Mouse (Mus musculus): ENCODE measurements around the gene Prmt3. TPM values are rescaled to one million over a fixed set of nuclear protein-coding genes. Genes with fewer than 3 reads are reported as not detected.
A peak's percentile ranks its signal among the peaks of the same experiment; 100 is the strongest.

Prmt3 gene
- total and polyA plus RNA-seq, 3 experiments: 27.3 to 47.9 (median 40.1) TPM

DNA sequence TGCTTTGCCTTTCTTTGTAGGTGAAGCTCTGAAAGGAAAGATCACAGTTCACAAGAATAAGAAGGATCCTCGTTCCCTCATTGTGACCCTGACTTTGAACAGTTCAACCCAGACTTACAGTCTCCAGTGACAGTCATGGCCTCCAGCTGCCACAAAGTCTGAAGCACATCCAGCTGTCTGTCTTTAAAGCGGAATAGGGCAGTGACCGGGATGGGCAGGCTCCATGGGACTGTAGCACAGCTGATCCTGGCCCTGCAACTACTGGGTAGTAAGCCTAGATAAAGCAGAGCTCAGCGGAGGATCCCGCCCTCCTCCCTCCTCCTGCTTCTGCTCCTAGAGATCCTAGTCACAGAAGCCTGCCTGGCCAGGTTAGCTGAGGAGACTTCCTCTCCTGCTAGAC, 79.2 kb downstream of the Prmt3 start:
- DNase-seq: no peak

DNA sequence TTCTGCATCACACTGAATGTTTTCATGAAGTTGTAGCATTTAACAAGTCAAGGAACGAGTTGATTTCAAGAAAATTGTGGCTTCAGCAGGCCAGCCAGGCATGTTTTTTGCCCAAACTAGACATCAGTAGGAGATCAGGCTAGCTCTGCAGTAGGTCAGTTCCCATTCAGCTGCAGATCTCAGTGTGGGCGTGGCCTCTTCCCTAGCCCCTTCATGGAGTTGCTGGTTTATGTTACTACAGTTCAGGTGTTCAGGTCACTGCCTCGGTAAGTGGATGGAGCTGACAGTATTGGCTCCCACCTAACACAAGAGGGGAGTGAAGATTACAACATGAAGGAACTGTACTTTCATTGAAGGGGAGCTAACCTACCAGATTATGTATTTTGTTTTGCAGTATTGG, 80.1 kb downstream of the Prmt3 start:
- DNase-seq: no peak

DNA sequence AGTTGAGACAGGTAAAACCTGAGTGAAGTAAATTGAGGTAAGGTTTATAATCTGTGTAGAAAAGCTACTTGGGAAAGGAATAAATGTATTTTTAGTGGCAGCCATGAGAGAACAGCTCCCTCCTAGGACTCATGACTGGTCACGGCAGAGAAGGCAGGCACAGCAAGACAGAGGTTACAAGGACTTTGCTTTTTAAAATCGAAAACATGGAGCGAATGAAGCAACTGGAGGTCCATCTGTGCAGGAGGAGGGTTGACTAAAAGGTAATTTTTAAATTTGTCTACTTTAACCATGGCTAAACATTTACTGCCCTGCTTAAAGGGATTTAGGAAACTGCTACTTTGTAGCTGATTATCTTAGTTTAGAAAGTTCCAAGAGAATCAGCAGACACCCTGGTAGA, 81.7 kb downstream of the Prmt3 start:
- no peak for DNase-seq

DNA sequence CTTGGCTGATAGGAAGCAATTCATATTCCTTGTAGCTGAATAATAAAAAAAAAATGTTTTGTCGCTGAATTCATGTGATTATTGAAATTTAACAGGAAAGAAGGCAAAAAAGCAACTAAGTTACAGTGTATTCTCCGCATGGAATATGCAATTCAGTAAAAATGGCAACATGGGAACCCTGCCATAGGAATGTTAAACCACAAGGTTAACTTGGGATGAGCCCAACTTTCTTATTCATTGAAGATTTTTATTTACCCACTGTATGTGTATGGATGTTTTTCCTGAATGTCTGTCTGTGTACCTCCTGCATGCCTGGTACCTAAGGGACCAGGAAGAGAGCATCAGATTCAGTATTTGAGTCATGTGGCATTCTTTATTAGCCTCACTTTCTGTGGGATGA, 83.0 kb downstream of the Prmt3 start:
- no peak for DNase-seq

DNA sequence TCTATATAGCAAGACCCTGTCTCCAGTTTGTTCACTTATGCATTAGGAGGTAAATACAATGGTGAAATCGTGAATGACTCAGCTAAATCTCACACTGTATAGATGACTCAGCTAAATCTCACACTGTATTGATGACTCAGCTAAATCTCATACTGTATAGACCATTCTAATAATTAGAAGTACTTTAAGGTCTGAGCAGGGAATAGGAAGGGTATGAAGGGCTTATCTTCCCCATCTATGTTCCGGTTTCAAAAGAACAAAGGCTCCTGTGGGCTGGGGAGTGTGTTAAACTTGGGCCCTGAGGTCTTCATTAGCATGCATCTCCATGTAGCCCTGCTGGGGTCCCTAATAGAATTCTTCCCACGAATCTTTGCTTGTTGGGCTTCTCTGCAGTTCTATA, 85.6 kb downstream of the Prmt3 start:
- no peak for DNase-seq

DNA sequence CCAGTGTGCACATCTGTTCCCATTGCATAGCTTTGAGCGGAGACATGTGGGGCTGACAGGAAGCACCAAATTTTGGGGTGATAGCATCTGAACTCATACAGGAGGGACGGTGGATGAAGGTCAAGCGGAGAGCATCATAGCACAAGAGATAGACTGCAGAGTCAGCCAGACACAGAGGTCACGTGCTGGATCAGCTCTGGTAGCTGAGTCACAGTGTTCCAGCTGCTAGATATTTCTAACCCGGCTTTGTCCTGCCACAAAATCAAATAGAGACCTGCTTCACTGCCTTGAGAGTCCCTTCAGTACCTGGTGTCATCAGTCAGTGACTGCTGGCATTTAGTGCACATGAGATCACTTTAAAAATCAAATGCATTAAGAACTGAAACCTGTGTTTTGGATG, 91.5 kb downstream of the Prmt3 start:
- DNase-seq: peak; percentile 55

DNA sequence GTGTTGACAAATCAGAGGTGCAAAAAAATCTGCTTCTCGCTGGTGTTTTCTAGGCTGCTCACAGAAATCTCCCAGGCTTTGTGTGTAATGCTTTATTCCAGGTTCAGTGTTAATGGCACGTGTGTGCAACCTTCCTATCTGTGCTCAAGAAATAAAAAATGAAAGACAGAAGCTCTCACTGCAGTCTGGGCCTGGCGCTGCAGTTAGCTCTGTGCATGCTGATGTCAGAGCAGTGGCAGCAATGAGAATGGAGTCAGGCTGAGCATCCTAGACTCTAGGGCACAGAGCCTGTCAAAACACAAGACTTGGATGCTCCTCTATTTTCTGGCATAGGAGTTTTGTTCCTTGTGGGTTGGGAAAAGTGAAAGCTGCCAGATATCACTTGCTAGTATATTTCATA, 92.1 kb downstream of the Prmt3 start:
- DNase-seq: no peak

DNA sequence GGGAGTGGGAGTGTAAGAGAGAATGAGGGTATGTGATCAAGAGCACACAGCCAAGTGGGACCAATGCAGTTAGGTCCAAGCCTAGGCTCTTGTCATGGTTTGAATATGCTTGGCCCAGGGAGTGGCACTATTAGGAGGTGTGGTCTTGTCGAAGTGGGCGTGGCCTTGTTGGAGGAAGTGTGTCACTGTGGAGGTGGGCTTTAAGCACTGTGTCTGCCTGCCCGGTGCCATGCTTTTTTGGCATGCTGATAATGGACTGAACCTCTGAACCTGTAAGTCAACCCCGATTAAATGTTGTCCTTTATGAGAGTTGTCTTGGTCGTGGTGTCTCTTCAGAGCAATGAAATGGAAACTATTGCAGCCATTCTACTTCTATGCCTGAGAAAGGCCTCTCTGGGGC, 99.2 kb downstream of the Prmt3 start:
- DNase-seq: no peak

DNA sequence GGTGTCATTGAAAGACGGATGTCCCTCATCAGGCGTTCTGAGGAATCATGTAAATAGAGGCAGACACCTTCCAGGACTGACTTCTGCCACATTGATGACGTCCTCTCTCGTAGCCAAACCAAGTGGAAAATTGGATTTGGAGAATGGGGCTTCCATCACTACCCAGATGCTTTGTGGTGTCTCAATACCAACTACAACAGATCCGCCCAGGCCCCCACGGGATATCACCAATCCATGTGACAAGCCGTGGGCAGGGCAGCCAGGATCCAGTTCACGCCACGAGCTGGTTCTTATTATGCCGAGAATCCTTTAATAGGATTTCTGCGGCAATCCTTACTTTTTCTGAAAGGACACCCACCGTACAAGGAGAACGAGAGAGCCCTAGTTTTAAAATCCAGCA, 100.9 kb downstream of the Prmt3 start:
- DNase-seq: no peak

DNA sequence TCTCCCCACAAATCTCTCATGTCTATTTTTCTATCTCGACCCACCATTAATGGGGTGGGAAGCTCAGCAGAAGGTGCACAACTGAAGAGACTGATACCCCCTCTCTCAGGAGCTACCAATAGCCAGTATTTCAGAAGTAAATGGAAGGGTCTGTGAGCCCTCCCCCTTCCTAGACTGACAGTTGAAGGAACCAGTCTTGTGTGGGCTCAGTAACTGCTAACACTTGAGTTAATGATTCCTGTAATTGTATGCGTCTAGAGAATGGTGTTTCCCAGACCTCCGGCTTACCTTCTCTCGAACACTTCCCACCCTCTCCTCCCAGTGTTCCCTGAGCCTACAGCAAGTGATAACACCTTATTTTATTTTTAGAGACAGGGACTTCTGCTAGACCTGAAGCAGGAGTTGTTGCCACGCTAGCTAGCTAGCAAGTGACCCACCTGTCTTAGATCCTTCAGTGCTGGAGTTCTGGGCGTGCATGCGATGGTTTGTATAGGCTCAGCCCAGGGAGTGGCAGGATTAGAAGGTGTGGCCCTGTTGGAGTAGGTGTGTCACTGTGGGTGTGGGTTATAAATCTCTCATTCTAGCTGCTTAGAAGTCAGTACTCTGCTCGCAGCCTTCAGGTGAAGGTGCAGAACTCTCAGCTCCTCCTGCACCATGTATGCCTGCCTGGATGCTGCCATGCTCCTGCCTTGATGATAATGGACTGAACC, 102.0 kb downstream of the Prmt3 start:
- DNase-seq: no peak

DNA sequence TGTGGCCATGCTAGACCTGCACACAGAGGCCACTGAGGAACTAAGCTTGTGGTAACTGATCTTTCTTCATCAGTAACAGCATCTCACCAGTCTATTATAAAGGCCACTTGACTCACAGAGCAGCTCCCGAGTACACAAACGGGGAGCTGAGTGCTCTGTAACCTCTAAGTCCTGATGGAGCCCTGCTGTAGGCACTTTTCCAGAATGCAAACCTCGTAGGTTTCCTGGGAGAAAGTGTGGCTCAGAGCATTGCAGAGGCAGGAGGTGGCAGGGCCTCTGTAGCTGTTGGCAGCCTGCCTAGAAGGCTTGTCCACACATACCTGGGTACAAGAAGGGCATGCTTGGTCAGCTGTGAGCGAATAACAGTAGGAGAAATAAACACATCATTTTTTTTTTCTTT, 104.1 kb downstream of the Prmt3 start:
- peak; percentile 15 for DNase-seq

DNA sequence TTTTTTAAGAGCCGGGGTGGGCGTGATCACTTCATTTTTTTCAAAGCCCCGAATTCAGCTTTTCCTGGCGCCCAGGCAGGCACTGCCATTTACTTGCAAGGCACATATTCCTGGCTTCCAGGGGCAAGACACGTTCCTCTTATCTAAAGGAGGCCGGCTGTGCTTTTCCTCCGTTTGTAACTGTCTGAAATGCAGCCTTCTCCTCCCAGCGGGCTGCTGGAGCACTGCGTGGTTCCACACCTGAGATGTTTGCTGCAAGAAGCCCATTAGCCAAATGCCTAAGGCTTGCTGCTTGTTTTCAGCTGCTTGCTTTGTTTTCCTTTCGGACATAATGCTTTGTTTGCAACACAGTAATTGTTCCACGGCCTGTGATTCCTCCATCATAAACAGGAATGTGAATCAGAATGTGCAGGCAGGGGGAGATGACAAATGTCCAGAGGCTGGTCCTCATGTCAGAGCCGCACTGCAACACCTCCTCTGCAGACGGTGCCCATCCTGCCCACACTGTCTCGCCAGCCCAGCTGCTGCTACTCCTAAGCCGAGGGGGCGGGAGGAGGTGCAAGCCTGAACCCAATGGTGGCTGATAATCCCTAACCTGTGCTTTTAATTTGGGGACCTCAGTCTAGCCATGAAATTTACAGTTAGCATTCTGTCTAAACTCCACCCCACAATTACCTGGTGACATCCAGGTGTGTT, 104.7 kb downstream of the Prmt3 start:
- DNase-seq: no peak

DNA sequence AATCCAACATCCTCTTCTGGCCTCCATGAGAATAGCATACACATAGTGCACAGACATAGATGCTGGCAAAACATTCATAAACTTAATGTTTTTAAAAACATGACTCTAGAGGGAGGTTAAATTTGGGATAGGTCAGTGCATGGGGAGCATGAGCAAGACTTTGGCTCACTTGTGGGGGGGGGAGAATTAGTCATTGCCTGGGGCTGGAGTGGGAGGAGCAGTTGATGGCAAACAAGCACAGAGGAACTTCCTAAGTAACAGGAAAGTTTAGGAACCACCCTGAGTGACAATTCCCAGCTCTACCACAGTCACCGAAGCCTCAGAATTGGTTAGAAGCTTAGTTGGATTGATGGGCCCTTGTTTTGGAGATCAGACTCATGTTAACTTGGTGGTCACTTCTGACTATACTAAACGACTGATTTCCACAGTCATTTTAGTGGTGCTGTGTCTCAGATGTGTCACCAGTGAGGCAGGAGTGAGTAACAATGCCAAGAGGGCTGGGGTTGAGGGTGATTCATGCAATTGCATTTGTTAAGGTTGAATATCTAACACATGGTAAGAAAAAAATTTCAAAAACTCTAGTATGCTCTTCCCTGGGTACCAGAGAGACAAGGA, 109.7 kb downstream of the Prmt3 start:
- peak; percentile 80 for DNase-seq

DNA sequence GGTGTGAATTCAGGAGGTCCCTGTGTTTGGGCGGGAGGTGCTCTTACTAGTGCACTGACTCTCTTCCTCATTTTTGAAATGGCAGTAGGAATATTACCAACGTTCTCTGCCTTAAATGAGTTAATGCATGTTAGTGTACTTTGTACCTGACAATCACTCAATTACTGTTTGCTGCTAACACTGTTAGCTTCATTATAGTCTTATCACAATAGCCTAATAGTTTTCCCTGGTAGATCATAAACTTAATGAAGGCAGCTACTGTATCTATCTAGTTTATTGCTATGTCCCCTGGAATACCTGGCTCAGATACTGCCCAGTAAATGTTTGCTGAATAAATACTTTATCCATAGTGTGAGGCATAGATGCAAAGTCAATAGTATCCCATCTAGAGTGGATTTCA, 116.6 kb downstream of the Prmt3 start:
- no peak for DNase-seq

DNA sequence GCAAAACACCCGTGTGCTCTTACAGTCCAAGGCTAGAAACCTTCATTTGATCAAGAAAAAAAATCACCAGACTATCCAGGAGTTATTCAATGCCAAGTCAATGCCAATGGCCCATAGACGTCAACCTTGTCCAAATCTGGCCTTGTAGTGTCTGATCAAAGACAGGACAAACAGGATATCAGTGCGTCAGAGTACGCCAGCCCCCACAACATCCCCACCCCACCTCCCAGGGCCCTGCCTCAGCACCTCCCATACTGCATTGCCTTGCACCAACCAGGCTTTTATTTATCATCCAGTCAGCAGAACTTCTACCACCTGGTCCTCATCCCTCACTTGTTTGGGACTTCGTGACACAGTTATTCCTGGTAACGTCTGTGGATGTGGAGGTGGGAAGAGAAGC, 117.2 kb downstream of the Prmt3 start:
- peak; percentile 37 for DNase-seq

DNA sequence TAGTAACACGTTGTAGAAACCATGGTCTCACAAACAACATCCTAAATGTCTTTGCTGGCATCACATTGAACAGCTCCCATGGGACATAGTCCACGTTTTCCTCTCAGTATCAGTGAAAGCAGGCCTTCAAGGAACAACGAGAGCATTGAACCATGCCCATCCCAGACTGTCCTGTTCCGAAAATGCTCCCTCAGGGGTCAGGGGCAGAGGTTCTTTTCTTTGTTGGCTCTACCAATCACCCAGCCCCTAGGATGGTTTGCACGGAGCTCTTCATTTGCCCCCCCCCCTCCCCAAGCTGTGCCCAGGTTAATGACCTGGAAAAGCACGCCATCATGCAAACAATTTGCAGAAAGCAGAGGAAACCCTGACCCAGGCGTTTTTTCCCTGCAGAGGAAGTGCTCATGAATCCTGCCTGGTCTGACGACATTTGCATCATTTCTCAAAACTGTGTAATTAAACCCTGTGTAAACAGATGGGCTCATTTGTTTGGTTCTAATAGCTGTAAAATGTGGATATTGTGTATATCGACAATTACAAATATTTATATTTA, 123.9 kb downstream of the Prmt3 start:
- DNase-seq: no peak

DNA sequence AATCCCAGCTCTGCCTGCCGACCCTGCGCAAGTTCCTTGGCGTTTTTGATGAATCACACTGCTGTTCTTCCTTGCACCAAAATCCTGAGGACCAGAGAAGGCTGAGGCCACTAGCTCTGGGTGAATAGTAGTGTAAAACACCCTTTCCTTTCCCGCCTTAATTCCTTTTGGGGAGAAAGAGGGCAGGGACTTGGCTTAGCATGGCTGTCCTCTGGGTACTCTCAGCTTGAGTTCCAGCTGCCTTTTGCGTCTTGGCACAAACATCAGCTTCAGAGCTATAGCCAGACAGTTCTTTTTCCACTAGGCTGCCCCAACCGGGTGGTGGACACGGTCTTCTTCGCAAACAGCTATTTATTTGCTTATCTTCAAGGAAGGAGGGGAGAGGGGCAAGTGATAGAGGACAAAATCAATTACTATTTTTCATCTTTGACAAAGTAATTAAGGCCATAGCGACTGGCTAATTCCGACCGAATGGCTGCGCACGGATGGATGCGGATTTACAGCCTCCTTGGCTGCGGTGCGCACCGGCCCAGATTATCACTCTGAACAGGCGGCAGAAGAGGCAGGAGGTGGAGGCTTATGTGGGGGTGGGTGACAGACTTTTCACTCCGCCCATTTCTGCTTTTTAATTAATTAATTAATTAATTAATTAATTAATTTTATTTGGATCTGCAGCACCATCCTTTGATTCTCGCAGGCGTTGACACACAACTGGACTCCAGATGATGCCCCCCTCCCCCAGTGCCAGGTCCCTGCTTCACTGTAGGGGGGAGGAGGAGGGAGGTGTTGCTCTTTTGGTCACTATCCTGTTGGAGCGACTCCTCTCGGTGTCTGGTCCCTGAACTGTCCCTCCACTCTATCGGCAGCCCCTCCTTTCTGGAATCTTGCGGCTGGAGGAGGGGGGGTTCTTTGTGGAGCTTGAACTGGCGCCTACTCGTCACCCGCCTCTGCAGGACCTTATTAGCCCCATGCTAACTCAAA, 129.3 kb downstream of the Prmt3 start:
- no peak for DNase-seq

Other genes with a start within 250 kb of the Prmt3 start
- not detected for gene Dbx1, start 141.5 kb upstream of the Prmt3 start, total RNA-seq (2021)
- gene Dbx1, start 141.5 kb upstream of the Prmt3 start, polyA plus RNA-seq (2012; rRNA removed): not detected in 2 replicates
- 10 to 100 TPM; 29.8 to 40.7 TPM for gene Htatip2, start 19.2 kb upstream of the Prmt3 start, total RNA-seq (2021)
- gene Htatip2, start 19.2 kb upstream of the Prmt3 start, polyA plus RNA-seq (2012; rRNA removed): 9.0 and 11.3 TPM in 2 replicates
- 1 to 10 TPM; 1.3 to 2.2 TPM for gene Slc6a5, start 131.8 kb downstream of the Prmt3 start, total RNA-seq (2021)
- 3.1 and 3.3 TPM in 2 replicates for gene Slc6a5, start 131.8 kb downstream of the Prmt3 start, polyA plus RNA-seq (2012; rRNA removed)
- under 1 TPM; 0.49 to 0.59 TPM for gene Nell1, start 196.5 kb downstream of the Prmt3 start, total RNA-seq (2021)
- gene Nell1, start 196.5 kb downstream of the Prmt3 start, polyA plus RNA-seq (2012; rRNA removed): 0.27 and 0.33 TPM in 2 replicates